Mouse (Mus musculus) spleen, adult 2 months (tissue): ENCODE data around the gene Tor2a.

ENCODE experiments used
- CTCF ChIP-seq: fragments of 200-500 bp; IDR thresholded peaks from 2 replicates; pipeline ENCODE4 v1.5.1; 2011; ENCODE audit warnings: mild to moderate bottlenecking, inconsistent platforms; ENCODE audit not compliant: insufficient read depth, insufficient read length, insufficient replicate concordance; ENCODE audit errors: extremely low read depth
- POLR2A ChIP-seq: fragments of 200-500 bp; IDR thresholded peaks from 2 replicates; pipeline ENCODE4 v1.6.1; 2011; ENCODE audit warnings: low read depth, low read length, inconsistent platforms

- TF ChIP-seq CTCF (no peak), POLR2A (no peak)
These were observed 5.4 kb upstream of the Tor2a start for GRCm38 (mm10) chr2:32751665-32752033.
